In genomic region chr2:71134836-71135235, GRCm38 (mm10) we compare ENCODE assay signal across 12 mouse cellular contexts.
"Had no signal": no experiment of that assay in that cellular context is flagged by ENCODE, and none has a peak within 500 bp of the region (broad histone marks: within the 10 kb centered on the region; RNA-seq: fewer than 3 reads in every experiment).

No protein-coding gene starts in this region.

- H3K4me1 ChIP-seq: kidney, embryonic 15.5 days; limb, embryonic 12.5 days; midbrain, embryonic 12.5 days; stomach, embryonic 15.5 days had no signal

- DNase-seq: kidney, adult 18-20 months; kidney, postnatal 14 days; liver; liver, postnatal 0 days; right cerebral cortex, postnatal 14 days; thymus, adult 2 months; thymus, postnatal 36 days had no signal

- H3K36me3 ChIP-seq: kidney, embryonic 15.5 days; midbrain, embryonic 12.5 days had no signal

- ATAC-seq: liver, postnatal 0 days had no signal

- H3K27me3 ChIP-seq: kidney, embryonic 15.5 days; limb, embryonic 12.5 days; liver, embryonic 13.5 days; midbrain, embryonic 12.5 days; stomach, embryonic 15.5 days had no signal

- H3K9me3 ChIP-seq: kidney, embryonic 15.5 days; liver, embryonic 13.5 days; midbrain, embryonic 12.5 days; stomach, embryonic 15.5 days had no signal

- H3K4me3 ChIP-seq: kidney, embryonic 15.5 days; limb, embryonic 12.5 days; liver, embryonic 13.5 days; midbrain, embryonic 12.5 days; stomach, embryonic 15.5 days had no signal

- H3K9ac ChIP-seq: kidney, embryonic 15.5 days; limb, embryonic 12.5 days; liver, embryonic 13.5 days; liver, postnatal 0 days; midbrain, embryonic 12.5 days; stomach, embryonic 15.5 days had no signal

- H3K27ac ChIP-seq: kidney, embryonic 15.5 days; limb, embryonic 12.5 days; liver, embryonic 13.5 days; midbrain, embryonic 12.5 days; stomach, embryonic 15.5 days had no signal

- H3K4me2 ChIP-seq: kidney, embryonic 15.5 days; limb, embryonic 12.5 days; liver, embryonic 13.5 days; midbrain, embryonic 12.5 days; stomach, embryonic 15.5 days had no signal
